Mouse (Mus musculus) heart, embryonic 11.5 days (tissue): ENCODE results near the gene Btn1a1. TPM values are rescaled to one million over a fixed set of nuclear protein-coding genes. Genes with fewer than 3 reads are reported as not detected.

Experiments
- ATAC-seq: fragments of 200-750 bp; cut with Nextera tagmentation; replicated peaks from 2 replicates; pipeline ENCODE4 v1.8.0; 2017; ENCODE audit warnings: moderate library complexity; ENCODE audit not compliant: insufficient number of reproducible peaks, low FRiP score, low TSS enrichment
- H3K27ac ChIP-seq: fragments of 300-500 bp; sonication (generic); 2 replicates; pipeline ENCODE4 v1.5.1; 2014; ENCODE audit warnings: mild to moderate bottlenecking, low read depth, low read length
- H3K27me3 ChIP-seq: fragments of 300-500 bp; sonication (generic); 2 replicates; pipeline ENCODE4 v1.6.1; 2014; ENCODE audit warnings: mild to moderate bottlenecking, low read length, mixed read lengths; ENCODE audit not compliant: control insufficient read depth, insufficient read depth
- H3K36me3 ChIP-seq: fragments of 300-500 bp; sonication (generic); 2 replicates; pipeline ENCODE4 v1.6.1; 2014; ENCODE audit warnings: mild to moderate bottlenecking, low read length, moderate library complexity, mixed read lengths; ENCODE audit not compliant: control insufficient read depth, insufficient read depth
- H3K4me1 ChIP-seq: fragments of 300-500 bp; sonication (generic); 2 replicates; pipeline ENCODE4 v1.6.1; 2014; ENCODE audit warnings: low read length; ENCODE audit not compliant: control insufficient read depth, insufficient read depth
- H3K4me2 ChIP-seq: fragments of 300-500 bp; sonication (generic); 2 replicates; pipeline ENCODE4 v1.6.1; 2014; ENCODE audit warnings: mild to moderate bottlenecking, moderate library complexity
- H3K4me3 ChIP-seq: fragments of 300-500 bp; sonication (generic); 2 replicates; pipeline ENCODE4 v1.5.1; 2014; ENCODE audit warnings: low read depth, low read length
- H3K9ac ChIP-seq: fragments of 300-500 bp; sonication (generic); 2 replicates; pipeline ENCODE4 v1.6.1; 2014; ENCODE audit warnings: mild to moderate bottlenecking, low read depth, low read length, moderate library complexity
- H3K9me3 ChIP-seq: fragments of 300-500 bp; sonication (generic); replicated peaks from 2 replicates; pipeline ENCODE4 v1.6.1; 2016; ENCODE audit warnings: low read length; ENCODE audit not compliant: control insufficient read depth
- WGBS: fragments of 180-500 bp; shearing (Covaris S2); extraction: QIAGEN DNeasy Blood & Tissue Kit; methylation state at CpG from one replicate; pipeline ENCODE4 v1.1.7; 2014; ENCODE audit not compliant: insufficient replicate concordance; 5-methylcytosine and 5-hydroxymethylcytosine counted together
- polyA plus RNA-seq: library from polyadenylated mRNA; unstranded; fragments of >200 nt; fragmentation: Nextera tagmentation; extraction: Ambion mirVana; gene quantifications from 2 replicates; pipeline ENCODE4 v1.2.1, GENCODE M21; 2014

Btn1a1 gene
- polyA plus RNA-seq, 1 experiment from 2014 or later = 1.7 TPM

- peak; percentile 82 for ATAC-seq
- Histone ChIP-seq H3K27ac (peak overlapping the region; percentile 82), H3K9ac (peak overlapping the region; percentile 82), H3K9me3 (no peaks in the 10 kb centered on the region), H3K4me1 (0 out of 2 replicates have a peak, but pooled peaks cover 3% of the 10 kb centered on the region), H3K4me3 (peak overlapping the region; percentile 70), H3K4me2 (peak overlapping the region; percentile 68), H3K36me3 (no peaks in the 10 kb centered on the region), H3K27me3 (no peaks in the 10 kb centered on the region)
- WGBS = under 1% methylated on average over 25 of the region's 25 CpGs
These were observed 12.3 kb downstream of the Btn1a1 start for GRCm38 (mm10) chr13:23453362-23453862.

- under 1% methylated on average over 15 of the region's 15 CpGs for WGBS
- Histone ChIP-seq H3K27me3 (no peaks in the 10 kb centered on the region), H3K9me3 (no peaks in the 10 kb centered on the region), H3K27ac (0 out of 2 replicates have a peak overlapping the region, but pooled peaks have one; percentile 35), H3K36me3 (no peaks in the 10 kb centered on the region), H3K4me1 (0 out of 2 replicates have a peak, but pooled peaks cover 3% of the 10 kb centered on the region), H3K4me2 (peak overlapping the region; percentile 74), H3K4me3 (peak overlapping the region; percentile 67), H3K9ac (peak overlapping the region; percentile 72)
- 0 out of 2 replicates have a peak, but pooled peaks have one; percentile 51 for ATAC-seq
These were observed 15.3 kb downstream of the Btn1a1 start for GRCm38 (mm10) chr13:23450398-23450797.

GRCm38 (mm10) chr13:23449235-23450095, 16.2 kb downstream of the Btn1a1 start:
- Histone ChIP-seq H3K36me3 (no peaks in the 10 kb centered on the region), H3K9me3 (no peaks in the 10 kb centered on the region), H3K27ac (peak overlapping the region; percentile 23; the same call in 1 of the 2 replicates), H3K4me3 (peak overlapping the region; percentile 67), H3K4me1 (peaks cover 6% of the 10 kb centered on the region; the same call in 1 of the 2 replicates), H3K9ac (peak overlapping the region; percentile 72), H3K4me2 (peak overlapping the region; percentile 74), H3K27me3 (no peaks in the 10 kb centered on the region)
- WGBS = 1% methylated on average over 24 of the region's 24 CpGs
- no peak for ATAC-seq

GRCm38 (mm10) chr13:23448758-23449157, 16.9 kb downstream of the Btn1a1 start:
- Histone ChIP-seq H3K27me3 (no peaks in the 10 kb centered on the region), H3K27ac (peak overlapping the region; percentile 23; the same call in 1 of the 2 replicates), H3K9ac (no peak overlapping the region), H3K9me3 (no peaks in the 10 kb centered on the region), H3K4me3 (peak overlapping the region; percentile 67), H3K4me1 (peaks cover 8% of the 10 kb centered on the region; the same call in 1 of the 2 replicates), H3K36me3 (no peaks in the 10 kb centered on the region), H3K4me2 (peak overlapping the region; percentile 74)
- ATAC-seq = no peak
- 43% methylated on average over 3 of the region's 3 CpGs for WGBS

GRCm38 (mm10) chr13:23446498-23446952, 19.2 kb downstream of the Btn1a1 start:
- WGBS = under 1% methylated on average over 16 of the region's 16 CpGs
- H3K27me3 ChIP-seq = no peaks in the 10 kb centered on the region
- ATAC-seq = peak; percentile 57; the same call in 1 of the 2 replicates

GRCm38 (mm10) chr13:23445561-23446320, 20.0 kb downstream of the Btn1a1 start:
- no peaks in the 10 kb centered on the region for H3K27me3 ChIP-seq
- H3K4me3 ChIP-seq = peak overlapping the region; percentile 75
- peak overlapping the region; percentile 97 for H3K27ac ChIP-seq
- peaks cover 8% of the 10 kb centered on the region; the same call in 1 of the 2 replicates for H3K4me1 ChIP-seq
- ATAC-seq = peak; percentile 91
- peak overlapping the region; percentile 65 for H3K4me2 ChIP-seq
- no peaks in the 10 kb centered on the region for H3K9me3 ChIP-seq
- WGBS = under 1% methylated on average over 55 of the region's 55 CpGs
- H3K36me3 ChIP-seq = no peaks in the 10 kb centered on the region
- peak overlapping the region; percentile 94 for H3K9ac ChIP-seq

More at GRCm38 (mm10) chr13:23446498-23446952, 19.2 kb downstream of the Btn1a1 start:
- peak overlapping the region; percentile 69; the same call in 1 of the 2 replicates for H3K9ac ChIP-seq
- peaks cover 8% of the 10 kb centered on the region; the same call in 1 of the 2 replicates for H3K4me1 ChIP-seq
- H3K36me3 ChIP-seq = no peaks in the 10 kb centered on the region
- no peaks in the 10 kb centered on the region for H3K9me3 ChIP-seq
- peak overlapping the region; percentile 71 for H3K27ac ChIP-seq
- H3K4me2 ChIP-seq = peak overlapping the region; percentile 65
- peak overlapping the region; percentile 75 for H3K4me3 ChIP-seq

GRCm38 (mm10) chr13:23445156-23445555, 20.5 kb downstream of the Btn1a1 start:
- 3% methylated on average over 10 of the region's 10 CpGs for WGBS

GRCm38 (mm10) chr13:23444451-23444850, 21.2 kb downstream of the Btn1a1 start:
- 51% methylated on average over 5 of the region's 5 CpGs for WGBS
- Histone ChIP-seq H3K9me3 (no peaks in the 10 kb centered on the region), H3K4me3 (0 out of 2 replicates have a peak overlapping the region, but pooled peaks have one; percentile 75), H3K4me1 (peaks cover 8% of the 10 kb centered on the region; the same call in 1 of the 2 replicates), H3K4me2 (peak overlapping the region; percentile 65), H3K9ac (no peak overlapping the region), H3K36me3 (no peaks in the 10 kb centered on the region), H3K27ac (no peak overlapping the region; the same call in 1 of the 2 replicates), H3K27me3 (no peaks in the 10 kb centered on the region)
- no peak for ATAC-seq

More at GRCm38 (mm10) chr13:23445156-23445555, 20.5 kb downstream of the Btn1a1 start:
- no peaks in the 10 kb centered on the region for H3K9me3 ChIP-seq
- ATAC-seq = no peak
- peak overlapping the region; percentile 94 for H3K9ac ChIP-seq
- H3K4me3 ChIP-seq = peak overlapping the region; percentile 75
- H3K27me3 ChIP-seq = no peaks in the 10 kb centered on the region
- H3K4me1 ChIP-seq = peaks cover 8% of the 10 kb centered on the region; the same call in 1 of the 2 replicates
- H3K36me3 ChIP-seq = no peaks in the 10 kb centered on the region
- peak overlapping the region; percentile 65 for H3K4me2 ChIP-seq
- peak overlapping the region; percentile 97 for H3K27ac ChIP-seq
